Mouse (Mus musculus) liver, adult 2 months (tissue): ENCODE measurements at regions not wholly inside any gene's neighbourhood (a gene's known extent, or its start where the extent isn't known, plus 50 kb on each side); places are given as distances from the start of the nearest gene placed in this dataset.
A peak's percentile ranks its signal among the peaks of the same experiment; 100 is the strongest.

ENCODE experiments used
- DNase-seq: peaks from one replicate; pipeline ENCODE4 v3.0.0-alpha.2; 2011; ENCODE audit warnings: low read depth, low spot score; ENCODE audit errors: extremely low read depth
- H3K27ac ChIP-seq: fragments of 200-500 bp; replicated peaks from 2 replicates; pipeline ENCODE4 v1.5.1; 2012; ENCODE audit warnings: low read depth, mild to moderate bottlenecking, control low read depth, inconsistent platforms, low read length; ENCODE audit not compliant: insufficient read depth
- H3K27me3 ChIP-seq: fragments of 200-500 bp; 2 replicates; pipeline ENCODE4 v1.6.1; 2012; ENCODE audit warnings: mild to moderate bottlenecking, moderate library complexity, low read length, inconsistent platforms; ENCODE audit not compliant: control insufficient read depth, insufficient read depth
- H3K36me3 ChIP-seq: fragments of 200-500 bp; 2 replicates; pipeline ENCODE4 v1.6.1; 2012; ENCODE audit warnings: low read length, inconsistent platforms; ENCODE audit not compliant: control insufficient read depth, insufficient read depth
- H3K4me1 ChIP-seq: fragments of 200-500 bp; 2 replicates; pipeline ENCODE4 v1.6.1; 2011; ENCODE audit warnings: low read length; ENCODE audit not compliant: control insufficient read depth, insufficient read depth
- H3K4me3 ChIP-seq: fragments of 200-500 bp; 2 replicates; pipeline ENCODE4 v1.5.1; 2011; ENCODE audit warnings: low read depth, mild to moderate bottlenecking, control low read depth, low read length, moderate library complexity; ENCODE audit not compliant: insufficient read depth
- H3K79me2 ChIP-seq: fragments of 200-500 bp; 2 replicates; pipeline ENCODE4 v1.6.1; 2012; ENCODE audit warnings: inconsistent platforms, mild to moderate bottlenecking, low read length, moderate library complexity; ENCODE audit not compliant: control insufficient read depth, insufficient read depth
- H3K9ac ChIP-seq: fragments of 200-500 bp; 2 replicates; pipeline ENCODE4 v1.6.1; 2012; ENCODE audit warnings: low read depth, mild to moderate bottlenecking, control low read depth, inconsistent platforms, low read length
- CTCF ChIP-seq: fragments of 200-500 bp; IDR thresholded peaks from 2 replicates; pipeline ENCODE4 v1.5.1; 2011; ENCODE audit warnings: low read depth, low read length, control low read depth
- POLR2A ChIP-seq: fragments of 200-500 bp; IDR thresholded peaks from 2 replicates; pipeline ENCODE4 v1.6.1; 2011; ENCODE audit warnings: low read length, control low read depth; ENCODE audit not compliant: insufficient read depth; ENCODE audit errors: extremely low read depth
- WGBS: fragments of 180-500 bp; shearing (Covaris S2); methylation state at CpG from one replicate; pipeline ENCODE4 v1.1.7; 2018; 5-methylcytosine and 5-hydroxymethylcytosine counted together

DNA sequence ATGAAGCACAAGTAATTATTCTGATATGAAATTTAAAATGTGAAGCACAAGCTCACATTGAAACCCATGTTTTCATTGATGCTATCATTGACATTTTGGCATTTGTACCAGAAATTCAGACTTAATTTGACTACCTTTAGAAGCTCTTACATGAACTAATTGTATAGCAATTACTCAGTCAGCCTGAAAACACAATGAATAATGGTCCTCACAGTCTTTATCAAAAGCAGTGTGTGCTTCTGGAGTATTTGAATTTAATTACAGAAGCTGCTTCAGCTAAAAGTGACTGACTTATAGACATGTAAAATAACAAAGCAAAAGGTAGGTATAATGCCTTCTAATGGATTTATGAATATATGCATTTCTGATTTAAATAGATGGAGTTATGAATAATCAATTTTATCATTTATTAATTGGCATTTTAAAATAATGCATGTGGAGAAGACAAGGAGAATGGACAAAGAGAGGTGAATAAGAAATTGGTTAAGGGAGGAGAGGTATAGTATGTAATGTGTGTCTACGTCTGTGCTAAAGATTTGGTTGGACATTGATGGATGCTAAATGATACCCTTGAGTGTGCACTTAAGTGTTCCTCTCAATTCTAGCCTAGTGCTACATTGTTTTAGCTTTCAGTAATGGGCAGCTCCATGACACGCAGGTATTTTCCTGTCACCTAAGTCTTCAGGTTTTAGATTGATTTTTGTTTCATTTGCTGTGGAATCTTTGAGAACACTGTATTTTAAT lies 803.2 kb upstream of the Frg1 start:
- Histone ChIP-seq H3K4me3 (no peak overlapping the region), H3K27me3 (no peaks in the 10 kb centered on the region), H3K4me1 (no peaks in the 10 kb centered on the region), H3K36me3 (no peaks in the 10 kb centered on the region), H3K79me2 (no peaks in the 10 kb centered on the region), H3K27ac (no peak overlapping the region), H3K9ac (no peak overlapping the region)
- TF ChIP-seq CTCF (no peak), POLR2A (no peak)
- 73% methylated on average over 2 of the region's 2 CpGs for WGBS
- no peak for DNase-seq

GRCm38 (mm10) chr8:42210943-42211342 lies 794.1 kb upstream of the Frg1 start:
- H3K4me3 ChIP-seq: no peak overlapping the region
- 53% methylated on average over 2 of the region's 2 CpGs for WGBS
- no peaks in the 10 kb centered on the region for H3K27me3 ChIP-seq
- H3K36me3 ChIP-seq: no peaks in the 10 kb centered on the region
- no peak overlapping the region for H3K27ac ChIP-seq
- no peak for TF ChIP-seq POLR2A
- no peaks in the 10 kb centered on the region for H3K4me1 ChIP-seq
- DNase-seq: no peak
- H3K9ac ChIP-seq: no peak overlapping the region
- H3K79me2 ChIP-seq: no peaks in the 10 kb centered on the region

GRCm38 (mm10) chr8:42209989-42210388 lies 793.1 kb upstream of the Frg1 start:
- Histone ChIP-seq H3K27ac (no peak overlapping the region), H3K36me3 (no peaks in the 10 kb centered on the region), H3K4me1 (no peaks in the 10 kb centered on the region), H3K27me3 (no peaks in the 10 kb centered on the region), H3K79me2 (no peaks in the 10 kb centered on the region), H3K4me3 (no peak overlapping the region), H3K9ac (no peak overlapping the region)
- TF ChIP-seq POLR2A (no peak), CTCF (no peak)
- no peak for DNase-seq

DNA sequence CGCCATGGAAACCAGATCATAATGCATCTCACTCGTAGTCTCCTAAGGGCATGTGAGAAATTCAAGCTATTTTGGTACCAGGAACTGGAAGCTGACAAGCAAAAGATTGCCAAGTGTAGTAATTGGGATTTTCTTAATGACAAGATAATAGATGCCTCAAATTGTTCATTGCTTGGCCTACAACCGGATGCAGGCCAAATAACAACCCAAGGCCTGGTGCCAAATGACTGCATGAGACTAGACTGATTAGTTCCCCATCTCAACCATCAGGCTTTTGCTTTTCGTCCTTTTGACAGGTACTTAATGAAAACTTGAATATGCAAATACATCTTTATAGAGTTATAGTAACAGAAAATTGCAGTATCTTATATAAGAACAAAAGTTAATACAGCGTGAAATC lies 780.4 kb upstream of the Frg1 start:
- Histone ChIP-seq H3K79me2 (no peaks in the 10 kb centered on the region), H3K36me3 (no peaks in the 10 kb centered on the region), H3K4me3 (no peak overlapping the region), H3K27ac (no peak overlapping the region), H3K27me3 (no peaks in the 10 kb centered on the region), H3K9ac (no peak overlapping the region), H3K4me1 (no peaks in the 10 kb centered on the region)
- WGBS: 82% methylated on average over 5 of the region's 5 CpGs
- TF ChIP-seq POLR2A (no peak), CTCF (no peak)
- no peak for DNase-seq

- TF ChIP-seq CTCF (no peak), POLR2A (no peak)
- no peak for DNase-seq
- no peaks in the 10 kb centered on the region for H3K79me2 ChIP-seq
- no peaks in the 10 kb centered on the region for H3K27me3 ChIP-seq
- no peak overlapping the region for H3K4me3 ChIP-seq
- no peak overlapping the region for H3K27ac ChIP-seq
- H3K4me1 ChIP-seq: no peaks in the 10 kb centered on the region
- H3K9ac ChIP-seq: no peak overlapping the region
- H3K36me3 ChIP-seq: no peaks in the 10 kb centered on the region
- 89% methylated on average over 1 of the region's 1 CpGs for WGBS
Observed at GRCm38 (mm10) chr8:42193902-42194550, 777.2 kb upstream of the Frg1 start.

DNA sequence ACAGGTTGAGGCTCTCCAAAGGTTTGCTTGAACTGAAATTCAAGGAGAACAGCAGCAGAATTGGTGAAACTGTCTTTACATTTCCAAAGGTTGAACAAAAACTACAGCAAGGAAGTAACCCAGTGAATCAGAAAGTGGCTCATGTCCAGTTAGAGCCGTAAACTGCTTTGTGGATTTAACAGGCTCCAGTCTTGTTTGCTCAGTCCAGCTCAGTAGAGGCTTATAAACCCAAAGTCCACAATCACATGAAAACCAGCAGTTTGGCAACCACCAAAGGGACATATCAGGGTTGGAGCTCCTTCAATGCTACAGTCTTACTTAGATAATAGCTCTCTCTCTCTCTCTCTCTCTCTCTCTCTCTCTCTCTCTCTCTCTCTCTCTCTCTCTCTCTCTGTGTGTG lies 770.2 kb upstream of the Frg1 start:
- 9% methylated on average over 1 of the region's 1 CpGs for WGBS
- Histone ChIP-seq H3K4me1 (peaks cover 2% of the 10 kb centered on the region; the same call in 1 of the 2 replicates), H3K36me3 (no peaks in the 10 kb centered on the region), H3K4me3 (no peak overlapping the region), H3K79me2 (no peaks in the 10 kb centered on the region), H3K9ac (no peak overlapping the region), H3K27me3 (no peaks in the 10 kb centered on the region), H3K27ac (peak overlapping the region; percentile 11)
- peak; percentile 98 for DNase-seq
- TF ChIP-seq CTCF: no peak
- no peak for TF ChIP-seq POLR2A
